Mouse (Mus musculus): ENCODE data around the gene Gm49673.
"Not testable (repeated sequence)": the region's sequence is repeated elsewhere in the genome, so short reads cannot be mapped to it uniquely, and the experiment has no call there.

DNA sequence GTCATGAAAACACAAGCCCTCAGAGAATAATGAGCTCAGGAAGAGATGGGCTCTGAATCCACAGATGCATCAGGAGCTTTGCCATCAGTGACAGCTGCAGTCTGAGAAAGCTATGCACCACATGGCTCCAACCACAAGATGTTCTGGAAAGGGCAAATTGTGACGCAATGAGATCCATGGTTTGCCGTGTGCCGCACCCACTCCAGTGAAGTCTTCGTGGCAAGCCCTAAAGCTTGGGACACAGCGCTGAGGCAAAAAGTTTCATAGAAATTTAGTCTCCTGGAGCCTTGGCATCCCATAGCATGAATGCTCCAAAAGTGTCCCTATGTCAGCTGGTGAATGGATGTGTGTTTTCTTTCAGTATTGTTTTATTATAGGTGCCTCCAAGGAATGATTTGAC is 9.5 kb downstream of the Gm49673 start:
- not testable (repeated sequence) for TF ChIP-seq CTCF (IDR thresholded peaks at IDR 0.05; ENCODE audit: borderline replicate concordance, control insufficient read depth, extremely low read depth, insufficient read depth, low read length, poor library complexity); POLR2A (IDR thresholded peaks at IDR 0.05; ENCODE audit: control insufficient read depth, extremely low read depth, insufficient read depth, low read length, poor library complexity)

Data from thymus, adult 2 months (tissue).